ENCODE assay signal across 16 mouse cellular contexts in the genomic region with DNA sequence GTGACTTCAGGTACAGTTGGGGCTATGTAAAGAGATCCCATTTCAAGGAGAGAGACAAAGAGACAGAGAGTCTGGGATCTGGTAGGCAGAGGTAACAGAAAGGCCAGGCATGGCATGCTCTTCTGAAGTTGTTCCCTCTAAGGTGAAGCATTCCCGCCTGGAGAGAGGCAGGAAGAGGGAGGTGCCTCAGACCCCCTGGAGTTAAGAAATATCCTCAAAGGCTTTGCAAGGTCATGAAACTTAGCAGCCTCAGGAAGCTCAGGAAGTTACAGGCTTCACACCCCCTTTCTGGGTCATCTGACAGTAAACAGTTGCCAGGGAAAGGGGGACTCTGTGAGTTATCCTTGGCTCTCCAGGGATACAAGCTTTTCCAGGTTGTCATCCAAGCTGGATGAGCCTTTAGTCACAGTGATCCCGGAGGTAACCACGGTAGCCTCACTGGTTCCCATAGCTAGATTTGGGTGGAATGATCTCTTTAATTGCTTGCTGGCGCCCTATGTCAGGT. TPM values are rescaled to one million over a fixed set of nuclear protein-coding genes. Genes with fewer than 3 reads are reported as not detected.
DNase-seq lines count a peak whose midpoint lies in the region; ATAC-seq and TF ChIP-seq lines count a peak whose summit lies in the region.
"Had no signal": no experiment of that assay in that cellular context is flagged by ENCODE, and none has a peak within 500 bp of the region (broad histone marks: within the 10 kb centered on the region; RNA-seq: fewer than 3 reads in every experiment).

No protein-coding gene starts in this region.

- 77% methylated on average over 4 of the region's 4 CpGs for WGBS in heart, embryonic 10.5 days
- 82% methylated on average over 4 of the region's 4 CpGs for WGBS in kidney, adult 2 months
- 60% methylated on average over 4 of the region's 4 CpGs for WGBS in lung, embryonic 16.5 days
- 69% methylated on average over 4 of the region's 4 CpGs for WGBS in heart, postnatal 0 days

- no peaks in the 10 kb centered on the region for H3K36me3 ChIP-seq in heart, embryonic 10.5 days
- H3K36me3 ChIP-seq in kidney, adult 2 months (ENCODE audit: control insufficient read depth, insufficient read depth, low read length) = no peaks in the 10 kb centered on the region
- H3K36me3 ChIP-seq in lung, embryonic 16.5 days (ENCODE audit: control insufficient read depth, insufficient read depth, low read length) = no peaks in the 10 kb centered on the region
- H3K36me3 ChIP-seq in heart, postnatal 0 days (replicated peaks; ENCODE audit: control insufficient read depth, insufficient read depth, low read length) = no peaks in the 10 kb centered on the region
- H3K36me3 ChIP-seq: limb, embryonic 13.5 days; midbrain, embryonic 15.5 days; neural tube, embryonic 12.5 days had no signal

- H3K9me3 ChIP-seq in heart, embryonic 10.5 days = no peaks in the 10 kb centered on the region
- H3K9me3 ChIP-seq in lung, embryonic 16.5 days (ENCODE audit: control insufficient read depth, low read length) = no peaks in the 10 kb centered on the region
- no peaks in the 10 kb centered on the region for H3K9me3 ChIP-seq in heart, postnatal 0 days (replicated peaks; ENCODE audit: control insufficient read depth, low read length)
- H3K9me3 ChIP-seq: forebrain, embryonic 13.5 days; limb, embryonic 13.5 days; midbrain, embryonic 15.5 days; neural tube, embryonic 12.5 days had no signal

- peaks cover 42% of the 10 kb centered on the region for H3K4me1 ChIP-seq in heart, embryonic 10.5 days
- H3K4me1 ChIP-seq in kidney, adult 2 months (ENCODE audit: control insufficient read depth, insufficient read depth, low read length) = no peaks in the 10 kb centered on the region; the same call in 1 of the 2 replicates
- peaks cover 12% of the 10 kb centered on the region for H3K4me1 ChIP-seq in lung, embryonic 16.5 days (replicated peaks; ENCODE audit: control insufficient read depth, insufficient read depth, low read length)
- H3K4me1 ChIP-seq in heart, postnatal 0 days (ENCODE audit: control insufficient read depth, insufficient read depth) = peaks cover 16% of the 10 kb centered on the region; the same call in 1 of the 2 replicates

- H3K9ac ChIP-seq in lung, embryonic 16.5 days (ENCODE audit: low read length) = no peak overlapping the region
- no peak overlapping the region for H3K9ac ChIP-seq in heart, postnatal 0 days (replicated peaks; ENCODE audit: low read depth, low read length)
- H3K9ac ChIP-seq: forebrain, embryonic 13.5 days; limb, embryonic 13.5 days; midbrain, embryonic 15.5 days; neural tube, embryonic 12.5 days had no signal

- ATAC-seq in lung, embryonic 16.5 days (ENCODE audit: low read depth) = 0 out of 2 replicates have a peak, but pooled peaks have one; percentile 6
- no peak for ATAC-seq in heart, postnatal 0 days (ENCODE audit: insufficient read depth, low read depth)
- ATAC-seq: forebrain, embryonic 13.5 days; inflammation-experienced regulatory T-cells, adult 6 months; midbrain, embryonic 15.5 days had no signal

- no peak for TF ChIP-seq CTCF in kidney, adult 2 months (conservative IDR thresholded peaks at IDR 0.05; ENCODE audit: insufficient read depth, insufficient read length, low read depth, low read length)
- TF ChIP-seq CTCF in heart, postnatal 0 days (IDR thresholded peaks at IDR 0.05; ENCODE audit: low read depth) = no peak

- H3K4me3 ChIP-seq in heart, embryonic 10.5 days = no peak overlapping the region
- H3K4me3 ChIP-seq in kidney, adult 2 months (ENCODE audit: insufficient read depth, low read depth, low read length) = no peak overlapping the region
- no peak overlapping the region for H3K4me3 ChIP-seq in lung, embryonic 16.5 days (ENCODE audit: low read length)
- H3K4me3 ChIP-seq in heart, postnatal 0 days (ENCODE audit: low read depth, low read length) = no peak overlapping the region
- H3K4me3 ChIP-seq: forebrain, embryonic 13.5 days; limb, embryonic 13.5 days; midbrain, embryonic 15.5 days; neural tube, embryonic 12.5 days had no signal

- peak overlapping the region; percentile 52; the same call in 1 of the 2 replicates for H3K27ac ChIP-seq in heart, embryonic 10.5 days
- H3K27ac ChIP-seq in kidney, adult 2 months (ENCODE audit: insufficient read depth, low read depth, low read length) = peak overlapping the region; percentile 80
- H3K27ac ChIP-seq in lung, embryonic 16.5 days (ENCODE audit: low read length) = peak overlapping the region; percentile 71
- H3K27ac ChIP-seq in heart, postnatal 0 days (ENCODE audit: low read depth) = peak overlapping the region; percentile 76
- H3K27ac ChIP-seq: forebrain, embryonic 13.5 days; limb, embryonic 13.5 days; midbrain, embryonic 15.5 days; neural tube, embryonic 12.5 days had no signal

- intact Hi-C loops in heart, postnatal 10 days (cut with DNase I) = loop anchor here (2.0 to 10.0 kb wide), 3 partner anchors 101 to 445 kb away; no protein-coding TSS in a partner anchor

- H3K4me2 ChIP-seq in lung, embryonic 16.5 days (ENCODE audit: low read depth, low read length) = no peak overlapping the region
- no peak overlapping the region for H3K4me2 ChIP-seq in heart, postnatal 0 days (ENCODE audit: low read depth, low read length)
- H3K4me2 ChIP-seq: forebrain, embryonic 13.5 days; limb, embryonic 13.5 days; midbrain, embryonic 15.5 days; neural tube, embryonic 12.5 days had no signal

- no peak for TF ChIP-seq EP300 in heart, postnatal 0 days (IDR thresholded peaks at IDR 0.05; ENCODE audit: low read depth)

- no peaks in the 10 kb centered on the region for H3K27me3 ChIP-seq in heart, embryonic 10.5 days (ENCODE audit: insufficient read depth, poor library complexity, severe bottlenecking)
- H3K27me3 ChIP-seq in kidney, adult 2 months (replicated peaks; ENCODE audit: control insufficient read depth, insufficient read depth, low read length) = no peaks in the 10 kb centered on the region
- no peaks in the 10 kb centered on the region for H3K27me3 ChIP-seq in lung, embryonic 16.5 days (ENCODE audit: control insufficient read depth, insufficient read depth, low read depth, low read length)
- no peaks in the 10 kb centered on the region for H3K27me3 ChIP-seq in heart, postnatal 0 days (ENCODE audit: control insufficient read depth, insufficient read depth, low read length)
- H3K27me3 ChIP-seq: limb, embryonic 13.5 days; midbrain, embryonic 15.5 days; neural tube, embryonic 12.5 days had no signal

- DNase-seq in heart, embryonic 10.5 days (ENCODE audit: low spot score) = no peak
- DNase-seq in heart, postnatal 10 days = no peak
- DNase-seq in kidney, adult 2 months = no peak
- DNase-seq in kidney, adult 11 months = no peak
- DNase-seq in lung, postnatal 36 days = no peak
- DNase-seq in heart, postnatal 0 days (ENCODE audit: low spot score) = no peak
- DNase-seq in adipocyte (ENCODE audit: low spot score) = no peak
- DNase-seq: adrenal gland, adult 2 months; cerebellum, adult 2 months; right cerebral cortex, postnatal 25 days had no signal

- no peak for TF ChIP-seq POLR2A in kidney, adult 2 months (IDR thresholded peaks at IDR 0.05; ENCODE audit: low read depth, low read length)

RNA-seq across cellular contexts. Expression of a gene that starts 57.2 kb away (rescaled TPM):
- polyA plus RNA-seq in heart, embryonic 10.5 days (2016; fragmentation: Nextera tagmentation; extraction: Ambion mirVana) = 6.3 and 7.0 TPM in 2 replicates
- 10 to 100 TPM; 11.1 to 12.2 TPM for total RNA-seq in heart, postnatal 10 days (2021)
- 6.0 and 7.3 TPM in 2 replicates for polyA plus RNA-seq in kidney, adult 2 months (2012; rRNA removed)
- 12.6 and 13.5 TPM in 2 replicates for polyA plus RNA-seq in lung, embryonic 16.5 days (2015; fragmentation: Nextera tagmentation; extraction: Ambion mirVana)
- 8.0 and 9.3 TPM in 2 replicates for total RNA-seq in heart, postnatal 0 days (2014; rRNA removed; ENCODE audit: low replicate concordance)
- 3.7 and 4.6 TPM in 2 replicates for polyA plus RNA-seq in heart, postnatal 0 days (2015; fragmentation: Nextera tagmentation; extraction: Ambion mirVana)
